Mouse (Mus musculus): ENCODE data around the gene Npcd. TPM values are rescaled to one million over a fixed set of nuclear protein-coding genes. Genes with fewer than 3 reads are reported as not detected.
A peak's percentile ranks its signal among the peaks of the same experiment; 100 is the strongest.

Gene Npcd
- polyA plus RNA-seq, 1 experiment, result 1.2 TPM

DNA sequence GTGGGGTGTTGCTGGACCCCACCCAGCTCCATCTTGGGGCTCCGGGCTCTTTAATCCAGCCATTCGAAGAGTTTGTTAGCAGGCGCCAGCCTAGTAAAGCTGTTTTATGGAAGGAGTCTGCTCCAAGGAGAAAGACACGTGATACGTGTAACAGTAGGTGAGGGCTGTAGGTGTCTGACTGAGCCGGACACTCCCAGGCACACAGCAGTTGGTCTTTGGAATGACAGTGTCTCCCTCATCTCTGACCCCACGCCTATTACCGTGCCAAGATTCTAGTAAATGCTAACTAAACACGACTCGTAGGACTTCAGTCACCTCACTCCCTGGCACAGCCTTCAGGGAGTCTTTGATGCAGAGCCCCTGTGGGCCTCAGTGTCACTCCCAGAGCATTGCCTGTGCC is 88.7 kb downstream of the Npcd start:
- Histone ChIP-seq H3K4me1 (ENCODE audit: control insufficient read depth, insufficient read depth, low read length) (no peaks in the 10 kb centered on the region), H3K27ac (ENCODE audit: insufficient read depth, low read length) (no peak overlapping the region), H3K9me3 (replicated peaks; ENCODE audit: control insufficient read depth, insufficient read depth, low read length, poor library complexity, severe bottlenecking) (no peaks in the 10 kb centered on the region), H3K36me3 (ENCODE audit: control insufficient read depth, insufficient read depth, low read length, poor library complexity, severe bottlenecking) (no peaks in the 10 kb centered on the region), H3K9ac (ENCODE audit: low read depth, poor library complexity, severe bottlenecking) (no peak overlapping the region), H3K4me3 (ENCODE audit: low read depth, low read length) (no peak overlapping the region), H3K27me3 (ENCODE audit: control insufficient read depth, insufficient read depth, low read length, poor library complexity, severe bottlenecking) (no peaks in the 10 kb centered on the region)
- TF ChIP-seq EP300 (IDR thresholded peaks at IDR 0.05; ENCODE audit: insufficient read depth, low read depth, low read length), result no peak
- TF ChIP-seq CTCF (IDR thresholded peaks at IDR 0.05; ENCODE audit: low read depth, low read length), result no peak
- no peak for TF ChIP-seq POLR2A (IDR thresholded peaks at IDR 0.05; ENCODE audit: insufficient read depth, low read length)

DNA sequence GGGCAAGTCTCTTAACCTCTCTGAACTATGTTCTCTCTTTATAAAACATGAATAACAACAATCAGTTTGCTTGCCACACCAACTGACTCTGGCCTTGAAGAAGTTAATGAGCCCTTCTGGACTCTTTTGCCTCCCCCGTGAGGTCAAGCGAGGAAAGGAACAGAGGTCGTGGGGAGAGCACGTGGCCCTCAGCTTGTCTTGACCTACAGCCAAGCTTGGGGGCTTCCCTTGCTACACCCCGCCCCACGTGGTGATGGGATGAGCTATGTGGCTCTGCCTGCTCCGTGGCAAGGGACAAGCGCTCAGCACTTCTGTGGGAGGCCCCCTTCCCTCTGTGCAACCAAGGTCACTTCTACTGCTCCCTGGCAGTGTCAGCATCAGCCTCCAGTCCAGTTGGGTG is 89.3 kb downstream of the Npcd start:
- H3K9me3 ChIP-seq (replicated peaks; ENCODE audit: control insufficient read depth, insufficient read depth, low read length, poor library complexity, severe bottlenecking), result no peaks in the 10 kb centered on the region
- H3K9ac ChIP-seq (ENCODE audit: low read depth, poor library complexity, severe bottlenecking), result no peak overlapping the region
- no peak overlapping the region for H3K27ac ChIP-seq (ENCODE audit: insufficient read depth, low read length)
- TF ChIP-seq CTCF (IDR thresholded peaks at IDR 0.05; ENCODE audit: low read depth, low read length), result no peak
- no peak for TF ChIP-seq POLR2A (IDR thresholded peaks at IDR 0.05; ENCODE audit: insufficient read depth, low read length)
- no peak for TF ChIP-seq EP300 (IDR thresholded peaks at IDR 0.05; ENCODE audit: insufficient read depth, low read depth, low read length)
- H3K4me3 ChIP-seq (ENCODE audit: low read depth, low read length), result no peak overlapping the region
- H3K36me3 ChIP-seq (ENCODE audit: control insufficient read depth, insufficient read depth, low read length, poor library complexity, severe bottlenecking), result no peaks in the 10 kb centered on the region
- H3K27me3 ChIP-seq (ENCODE audit: control insufficient read depth, insufficient read depth, low read length, poor library complexity, severe bottlenecking), result no peaks in the 10 kb centered on the region
- H3K4me1 ChIP-seq (ENCODE audit: control insufficient read depth, insufficient read depth, low read length), result no peaks in the 10 kb centered on the region

DNA sequence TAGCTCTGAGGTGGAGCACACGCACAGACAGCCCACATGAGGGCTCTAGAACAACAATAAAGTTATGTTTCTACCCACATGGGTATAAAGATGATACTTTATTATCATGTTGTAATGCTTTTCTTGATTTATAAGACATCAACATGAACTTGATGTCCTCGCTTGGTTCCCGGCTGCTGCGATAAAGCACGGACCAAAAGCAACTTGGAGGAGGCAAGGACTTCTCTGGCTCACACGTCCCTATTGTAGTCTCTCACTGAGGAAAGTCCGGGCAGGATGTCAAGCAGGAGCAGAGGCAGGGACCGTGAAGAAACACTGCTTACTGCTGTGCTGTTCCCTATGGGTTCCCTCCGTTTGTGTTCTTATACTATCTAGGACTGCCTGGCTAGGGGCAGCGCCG is 90.0 kb downstream of the Npcd start:
- Histone ChIP-seq H3K27ac (ENCODE audit: insufficient read depth, low read length) (no peak overlapping the region), H3K9me3 (replicated peaks; ENCODE audit: control insufficient read depth, insufficient read depth, low read length, poor library complexity, severe bottlenecking) (no peaks in the 10 kb centered on the region), H3K27me3 (ENCODE audit: control insufficient read depth, insufficient read depth, low read length, poor library complexity, severe bottlenecking) (no peaks in the 10 kb centered on the region), H3K36me3 (ENCODE audit: control insufficient read depth, insufficient read depth, low read length, poor library complexity, severe bottlenecking) (no peaks in the 10 kb centered on the region), H3K9ac (ENCODE audit: low read depth, poor library complexity, severe bottlenecking) (no peak overlapping the region), H3K4me1 (ENCODE audit: control insufficient read depth, insufficient read depth, low read length) (no peaks in the 10 kb centered on the region), H3K4me3 (ENCODE audit: low read depth, low read length) (no peak overlapping the region)
- TF ChIP-seq EP300 (IDR thresholded peaks at IDR 0.05; ENCODE audit: insufficient read depth, low read depth, low read length) (no peak), POLR2A (IDR thresholded peaks at IDR 0.05; ENCODE audit: insufficient read depth, low read length) (no peak), CTCF (IDR thresholded peaks at IDR 0.05; ENCODE audit: low read depth, low read length) (no peak)

DNA sequence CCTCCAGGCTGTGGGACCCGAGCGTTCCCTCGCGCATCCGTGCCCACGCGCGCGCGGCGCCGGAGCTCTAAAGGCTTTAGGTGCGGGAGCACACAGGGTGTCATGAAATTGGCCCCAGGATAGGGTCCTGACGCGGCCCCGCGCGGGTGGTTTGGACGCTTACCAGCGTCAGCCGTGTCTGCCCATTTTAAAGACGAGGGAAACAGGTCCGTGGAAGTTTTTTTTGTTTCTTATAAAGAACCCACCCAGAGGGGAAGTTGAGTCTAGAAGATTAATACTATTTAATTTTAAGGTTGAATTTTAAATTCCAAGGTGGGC is 91.4 kb downstream of the Npcd start:
- Histone ChIP-seq H3K36me3 (ENCODE audit: control insufficient read depth, insufficient read depth, low read length, poor library complexity, severe bottlenecking) (no peaks in the 10 kb centered on the region), H3K27me3 (ENCODE audit: control insufficient read depth, insufficient read depth, low read length, poor library complexity, severe bottlenecking) (no peaks in the 10 kb centered on the region), H3K9ac (ENCODE audit: low read depth, poor library complexity, severe bottlenecking) (peak overlapping the region; percentile 77), H3K4me3 (ENCODE audit: low read depth, low read length) (peak overlapping the region; percentile 80), H3K27ac (ENCODE audit: insufficient read depth, low read length) (no peak overlapping the region), H3K4me1 (ENCODE audit: control insufficient read depth, insufficient read depth, low read length) (no peaks in the 10 kb centered on the region), H3K9me3 (replicated peaks; ENCODE audit: control insufficient read depth, insufficient read depth, low read length, poor library complexity, severe bottlenecking) (no peaks in the 10 kb centered on the region)
- no peak for TF ChIP-seq POLR2A (IDR thresholded peaks at IDR 0.05; ENCODE audit: insufficient read depth, low read length)

DNA sequence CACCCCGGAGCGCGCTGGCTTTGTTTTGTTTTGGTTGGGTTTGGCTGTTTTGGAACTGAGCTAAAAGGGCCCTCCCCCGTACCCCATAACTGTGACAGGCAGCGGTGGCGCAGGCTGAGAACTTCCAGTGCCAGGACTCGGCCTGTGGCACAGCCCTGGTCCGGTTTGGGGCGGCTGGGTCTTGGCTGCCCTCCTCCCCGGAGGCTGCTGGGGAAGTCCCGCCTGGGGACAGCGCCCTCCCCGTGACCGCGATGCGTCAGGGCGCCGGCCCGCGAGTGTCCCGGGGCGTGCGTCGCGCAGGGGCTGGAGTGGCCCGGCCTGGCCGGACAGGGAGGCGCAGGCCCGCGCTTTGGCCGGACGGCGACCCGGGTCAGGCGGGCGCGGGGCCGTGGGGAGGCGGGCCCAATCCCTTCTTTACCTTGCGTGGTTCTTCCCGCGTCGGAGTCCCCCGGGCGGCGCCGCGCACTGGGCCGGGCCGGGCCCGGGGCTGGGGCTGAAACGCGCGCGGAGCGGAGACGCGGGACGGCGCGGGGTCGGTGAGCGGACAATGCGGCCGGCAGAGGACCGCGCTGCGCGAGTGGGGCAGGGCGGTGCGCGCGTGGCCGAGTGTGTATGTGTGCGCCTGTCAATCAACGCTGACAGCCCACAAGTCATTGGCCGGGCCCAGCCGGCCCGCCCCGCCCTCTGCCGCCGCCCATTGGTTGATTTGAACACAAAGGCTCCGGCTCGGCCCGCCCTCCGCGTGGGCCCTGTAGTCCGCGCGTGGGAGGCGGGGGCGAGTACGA is 91.9 kb downstream of the Npcd start, which contains the start of gene Sun2:
Gene Sun2, minus strand, starts transcription at position 616 of the 785 bp plus-strand sequence.
- Histone ChIP-seq H3K36me3 (ENCODE audit: control insufficient read depth, insufficient read depth, low read length, poor library complexity, severe bottlenecking) (no peaks in the 10 kb centered on the region), H3K27me3 (ENCODE audit: control insufficient read depth, insufficient read depth, low read length, poor library complexity, severe bottlenecking) (no peaks in the 10 kb centered on the region), H3K4me3 (ENCODE audit: low read depth, low read length) (peak within 1 kb of the TSS; percentile 80), H3K9ac (ENCODE audit: low read depth, poor library complexity, severe bottlenecking) (peak within 1 kb of the TSS; percentile 77), H3K4me1 (ENCODE audit: control insufficient read depth, insufficient read depth, low read length) (no peaks in the 10 kb centered on the region), H3K9me3 (replicated peaks; ENCODE audit: control insufficient read depth, insufficient read depth, low read length, poor library complexity, severe bottlenecking) (no peaks in the 10 kb centered on the region), H3K27ac (ENCODE audit: insufficient read depth, low read length) (no peak within 1 kb of the TSS)
- no peak for TF ChIP-seq CTCF (IDR thresholded peaks at IDR 0.05; ENCODE audit: low read depth, low read length)
- no peak for TF ChIP-seq EP300 (IDR thresholded peaks at IDR 0.05; ENCODE audit: insufficient read depth, low read depth, low read length)
- no peak for TF ChIP-seq POLR2A (IDR thresholded peaks at IDR 0.05; ENCODE audit: insufficient read depth, low read length)

DNA sequence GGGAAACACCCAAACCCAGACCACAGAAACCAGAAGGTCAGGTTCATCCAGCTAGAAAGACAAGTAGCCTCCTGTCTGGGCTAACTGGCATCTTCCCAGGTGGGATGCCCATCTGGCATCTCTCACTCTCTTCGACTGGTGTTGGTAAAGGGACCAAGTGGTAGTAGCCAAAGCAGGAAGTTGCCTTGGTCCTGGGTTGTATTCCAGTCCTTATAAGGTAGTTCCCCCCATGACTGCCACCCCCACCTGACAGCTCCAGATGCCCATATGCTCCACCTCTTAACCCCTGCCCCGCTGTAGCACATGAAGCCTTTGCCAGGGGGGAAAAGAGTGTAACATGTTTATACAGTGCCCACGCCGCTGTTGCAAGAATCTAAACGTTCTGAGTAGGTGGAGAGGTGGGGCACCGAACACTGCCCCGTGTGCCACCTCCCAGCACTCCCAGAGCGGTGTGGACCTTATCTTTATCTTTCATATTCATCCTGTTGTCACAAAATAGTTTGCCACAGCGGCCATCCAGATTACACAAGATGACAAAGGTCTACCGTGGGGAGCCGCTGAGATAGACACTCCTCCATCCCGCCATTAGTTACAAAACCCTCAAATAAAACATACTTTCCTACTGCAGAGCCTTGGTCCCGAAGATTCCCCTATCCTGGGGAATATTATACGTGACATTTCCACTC is 92.7 kb downstream of the Npcd start:
- Histone ChIP-seq H3K9me3 (replicated peaks; ENCODE audit: control insufficient read depth, insufficient read depth, low read length, poor library complexity, severe bottlenecking) (no peaks in the 10 kb centered on the region), H3K27me3 (ENCODE audit: control insufficient read depth, insufficient read depth, low read length, poor library complexity, severe bottlenecking) (no peaks in the 10 kb centered on the region), H3K4me3 (ENCODE audit: low read depth, low read length) (peak overlapping the region; percentile 80), H3K36me3 (ENCODE audit: control insufficient read depth, insufficient read depth, low read length, poor library complexity, severe bottlenecking) (no peaks in the 10 kb centered on the region), H3K4me1 (ENCODE audit: control insufficient read depth, insufficient read depth, low read length) (no peaks in the 10 kb centered on the region), H3K9ac (ENCODE audit: low read depth, poor library complexity, severe bottlenecking) (peak overlapping the region; percentile 77), H3K27ac (ENCODE audit: insufficient read depth, low read length) (no peak overlapping the region)
- TF ChIP-seq EP300 (IDR thresholded peaks at IDR 0.05; ENCODE audit: insufficient read depth, low read depth, low read length) (no peak), CTCF (IDR thresholded peaks at IDR 0.05; ENCODE audit: low read depth, low read length) (no peak)
